ENCODE assay signal across 14 mouse cellular contexts in genomic region chrX:159509847-159510715, GRCm38 (mm10). TPM values are rescaled to one million over a fixed set of nuclear protein-coding genes. Genes with fewer than 3 reads are reported as not detected.
DNase-seq lines count a peak whose midpoint lies in the region; ATAC-seq and TF ChIP-seq lines count a peak whose summit lies in the region.
"Had no signal": no experiment of that assay in that cellular context is flagged by ENCODE, and none has a peak within 500 bp of the region (broad histone marks: within the 10 kb centered on the region; RNA-seq: fewer than 3 reads in every experiment).

No protein-coding gene starts in this region.

- peak overlapping the region; percentile 10 for H3K4me2 ChIP-seq in liver, embryonic 11.5 days
- peak overlapping the region; percentile 24 for H3K4me2 ChIP-seq in myocyte (ENCODE audit: low read depth)
- no peak overlapping the region for H3K4me2 ChIP-seq in midbrain, embryonic 14.5 days (ENCODE audit: low read length)
- H3K4me2 ChIP-seq: hindbrain, embryonic 14.5 days; midbrain, embryonic 11.5 days had no signal

- no peak for ATAC-seq in liver, embryonic 11.5 days (replicated peaks; ENCODE audit: low FRiP score)
- ATAC-seq in midbrain, embryonic 14.5 days (ENCODE audit: low FRiP score, low TSS enrichment), result no peak
- ATAC-seq: lung, postnatal 0 days had no signal

- TF ChIP-seq POLR2A in testis, adult 2 months (IDR thresholded peaks at IDR 0.05; ENCODE audit: control insufficient read depth, low read depth, low read length), result no peak
- 0 out of 4 replicates have a peak, but pooled peaks of 1 of the 2 experiments have one; percentile 22 for TF ChIP-seq POLR2A in MEL (IDR thresholded peaks at IDR 0.05; ENCODE audit: control insufficient read depth in 1 of 2, insufficient read depth in 1 of 2, low read depth in 1 of 2, low read length in 2 of 2, poor library complexity in 1 of 2)
- no peak for TF ChIP-seq POLR2A in myocyte (IDR thresholded peaks at IDR 0.05; ENCODE audit: insufficient read length, low read depth)

- H3ac ChIP-seq in myocyte (ENCODE audit: control insufficient read depth, insufficient read length), result no peak overlapping the region

- H3K79me2 ChIP-seq in MEL (ENCODE audit: control insufficient read depth, insufficient read depth, low read length, poor library complexity), result peaks cover 16% of the 10 kb centered on the region
- H3K79me2 ChIP-seq in myocyte (ENCODE audit: control insufficient read depth, insufficient read depth), result no peaks in the 10 kb centered on the region

- H3K9me3 ChIP-seq in MEL (replicated peaks; ENCODE audit: insufficient read depth, low read length), result no peaks in the 10 kb centered on the region
- no peaks in the 10 kb centered on the region for H3K9me3 ChIP-seq in liver, embryonic 11.5 days (ENCODE audit: control insufficient read depth, low read length)
- no peaks in the 10 kb centered on the region for H3K9me3 ChIP-seq in midbrain, embryonic 14.5 days (ENCODE audit: control insufficient read depth, low read length)

- H3K9ac ChIP-seq in MEL (ENCODE audit: control insufficient read depth, low read depth, low read length, poor library complexity, severe bottlenecking), result peak overlapping the region; percentile 98
- H3K9ac ChIP-seq in liver, embryonic 11.5 days (ENCODE audit: low read depth, low read length), result no peak overlapping the region
- H3K9ac ChIP-seq in midbrain, embryonic 14.5 days (replicated peaks; ENCODE audit: low read length), result no peak overlapping the region
- H3K9ac ChIP-seq: hindbrain, embryonic 14.5 days had no signal

- H3K4me3 ChIP-seq in testis, adult 2 months (ENCODE audit: control insufficient read depth, low read depth, low read length), result peak overlapping the region; percentile 27; the same call in 1 of the 2 replicates
- H3K4me3 ChIP-seq in MEL (ENCODE audit: control insufficient read depth in 1 of 2, insufficient read depth in 1 of 2, low read depth in 2 of 2, low read length in 2 of 2), result peak overlapping the region; percentile 57 to 75
- peak overlapping the region; percentile 20; the same call in 1 of the 2 replicates for H3K4me3 ChIP-seq in liver, embryonic 11.5 days (ENCODE audit: low read depth, low read length)
- no peak overlapping the region for H3K4me3 ChIP-seq in myocyte
- no peak overlapping the region for H3K4me3 ChIP-seq in midbrain, embryonic 14.5 days (replicated peaks; ENCODE audit: low read depth, low read length)

- TF ChIP-seq CTCF in testis, adult 2 months (IDR thresholded peaks at IDR 0.05; ENCODE audit: control insufficient read depth, insufficient read depth, insufficient replicate concordance, low read depth, low read length), result no peak
- peak in 2 of 3 experiments; percentile 6 to 25; a peak in 2 of 6 replicates for TF ChIP-seq CTCF in MEL (IDR thresholded peaks at IDR 0.05 in 2 of 3, conservative IDR thresholded peaks at IDR 0.05 in 1 of 3; ENCODE audit: control insufficient read depth in 1 of 3, insufficient read depth in 1 of 3, low read depth in 2 of 3, low read length in 3 of 3, poor library complexity in 1 of 3, severe bottlenecking in 1 of 3)

- TF ChIP-seq RAD21 in MEL (IDR thresholded peaks at IDR 0.05; ENCODE audit: low read depth, low read length), result no peak

- no peaks in the 10 kb centered on the region for H3K36me3 ChIP-seq in testis, adult 2 months (ENCODE audit: control insufficient read depth, insufficient read depth, low read length)
- H3K36me3 ChIP-seq in MEL (ENCODE audit: control insufficient read depth in 1 of 2, insufficient read depth in 2 of 2, low read length in 2 of 2) (peaks cover 0 to 7% of the 10 kb centered on the region in 2 experiments; a peak in 2 of 4 replicates), myocyte (ENCODE audit: control insufficient read depth, insufficient read depth) (no peaks in the 10 kb centered on the region)
- no peaks in the 10 kb centered on the region for H3K36me3 ChIP-seq in liver, embryonic 11.5 days (ENCODE audit: control insufficient read depth, insufficient read depth, low read length)
- no peaks in the 10 kb centered on the region for H3K36me3 ChIP-seq in midbrain, embryonic 14.5 days (ENCODE audit: control insufficient read depth, insufficient read depth, low read length)

- no peaks in the 10 kb centered on the region for H3K27me3 ChIP-seq in testis, adult 2 months (ENCODE audit: control insufficient read depth, insufficient read depth, low read length)
- H3K27me3 ChIP-seq in MEL (ENCODE audit: control insufficient read depth in 1 of 2, insufficient read depth in 2 of 2, low read length in 2 of 2) (no peaks in the 10 kb centered on the region), myocyte (ENCODE audit: control insufficient read depth, insufficient read depth, insufficient read length) (no peaks in the 10 kb centered on the region)
- no peaks in the 10 kb centered on the region for H3K27me3 ChIP-seq in liver, embryonic 11.5 days (replicated peaks; ENCODE audit: control insufficient read depth, insufficient read depth, low read length)
- H3K27me3 ChIP-seq in midbrain, embryonic 14.5 days (ENCODE audit: control insufficient read depth, insufficient read depth, low read length), result no peaks in the 10 kb centered on the region

- 73% methylated on average over 19 of the region's 19 CpGs for WGBS in liver, embryonic 11.5 days
- 81% methylated on average over 19 of the region's 19 CpGs for WGBS in midbrain, embryonic 14.5 days

- TF ChIP-seq EP300 in MEL (IDR thresholded peaks at IDR 0.05; ENCODE audit: low read depth in 1 of 2, low read length in 2 of 2), result 0 out of 4 replicates have a peak, but pooled peaks of 1 of the 2 experiments have one; percentile 4

- no peak overlapping the region for H3K27ac ChIP-seq in testis, adult 2 months (ENCODE audit: control insufficient read depth, insufficient read depth, low read depth, low read length)
- peak overlapping the region; percentile 99 for H3K27ac ChIP-seq in MEL (ENCODE audit: control insufficient read depth, low read depth, low read length)
- H3K27ac ChIP-seq in liver, embryonic 11.5 days (ENCODE audit: low read depth, low read length), result no peak overlapping the region
- no peak overlapping the region for H3K27ac ChIP-seq in midbrain, embryonic 14.5 days (replicated peaks; ENCODE audit: low read depth, low read length)
- H3K27ac ChIP-seq: hindbrain, embryonic 14.5 days had no signal

- DNase-seq in testis, postnatal 14 days (ENCODE audit: low spot score), result no peak
- DNase-seq in MEL (ENCODE audit: low read depth, low spot score), result peak; percentile 80
- no peak for DNase-seq in liver, embryonic 11.5 days (ENCODE audit: low spot score)
- no peak for DNase-seq in midbrain, embryonic 14.5 days
- no peak for DNase-seq in natural killer cell, adult 2 months (ENCODE audit: low spot score in 2 of 2)
- DNase-seq in testis, postnatal 10 days (ENCODE audit: low spot score), result no peak
- DNase-seq: cerebellum, adult 9-11 months; heart, adult 11 months; kidney, adult 2 months had no signal

- H3K4me1 ChIP-seq in testis, adult 2 months (ENCODE audit: control insufficient read depth, insufficient read depth, low read length), result no peaks in the 10 kb centered on the region
- H3K4me1 ChIP-seq in MEL (ENCODE audit: control insufficient read depth in 1 of 2, insufficient read depth in 2 of 2, low read length in 2 of 2), result peaks cover 2 to 14% of the 10 kb centered on the region in 2 experiments; a peak in 3 of 4 replicates
- H3K4me1 ChIP-seq in liver, embryonic 11.5 days (replicated peaks; ENCODE audit: control insufficient read depth, insufficient read depth, low read length), result no peaks in the 10 kb centered on the region
- no peaks in the 10 kb centered on the region for H3K4me1 ChIP-seq in midbrain, embryonic 14.5 days (ENCODE audit: control insufficient read depth, insufficient read depth, low read length)

TF ChIP-seq in MEL, 35 proteins besides CTCF, POLR2A, EP300 and RAD21 (continues in another document):
- TF ChIP-seq ZNF384 (IDR thresholded peaks at IDR 0.05; ENCODE audit: low read depth, low read length) (peak; percentile 85), TBP (IDR thresholded peaks at IDR 0.05; ENCODE audit: low read depth, low read length) (peak; percentile 41; the same call in 1 of the 2 replicates), E2F4 (IDR thresholded peaks at IDR 0.05; ENCODE audit: borderline replicate concordance, low read depth, low read length) (0 out of 2 replicates have a peak, but pooled peaks have one; percentile 21), GABPA (IDR thresholded peaks at IDR 0.05; ENCODE audit: low read depth, low read length) (no peak), GATA1 (IDR thresholded peaks at IDR 0.05; ENCODE audit: low read depth, low read length) (no peak), NELFE (IDR thresholded peaks at IDR 0.05; ENCODE audit: low read depth, low read length) (peak; percentile 28; the same call in 1 of the 2 replicates), BHLHE40 (IDR thresholded peaks at IDR 0.05; ENCODE audit: borderline replicate concordance, low read depth, low read length) (no peak), CHD2 (IDR thresholded peaks at IDR 0.05; ENCODE audit: low read length) (no peak), MAX (IDR thresholded peaks at IDR 0.05; ENCODE audit: low read length) (peak; percentile 56)

TF ChIP-seq in myocyte, 11 proteins besides CTCF, POLR2A, EP300 and RAD21:
- TF ChIP-seq E2F4 (IDR thresholded peaks at IDR 0.05; ENCODE audit: insufficient read depth), result no peak
- TF ChIP-seq MYOD1 (IDR thresholded peaks at IDR 0.05; ENCODE audit: control insufficient read depth in 1 of 3, insufficient read length in 2 of 3, low read depth in 2 of 3), result no peak
- no peak for TF ChIP-seq SRF (IDR thresholded peaks at IDR 0.05; ENCODE audit: control insufficient read depth, insufficient read length, low read depth)
- TF ChIP-seq TCF3 (IDR thresholded peaks at IDR 0.05; ENCODE audit: insufficient read length, low read depth), result no peak
- TF ChIP-seq MAX (IDR thresholded peaks at IDR 0.05; ENCODE audit: low read depth), result no peak
- TF ChIP-seq CEBPB (IDR thresholded peaks at IDR 0.05; ENCODE audit: insufficient read depth, poor library complexity, severe bottlenecking), result no peak
- no peak for TF ChIP-seq MYOG (IDR thresholded peaks at IDR 0.05; ENCODE audit: control insufficient read depth in 1 of 3, insufficient read depth in 1 of 3, insufficient read length in 2 of 3, low read depth in 2 of 3)
- TF ChIP-seq POLR2AphosphoS2 (IDR thresholded peaks at IDR 0.05; ENCODE audit: insufficient read length, low read depth), result no peak

RNA-seq across cellular contexts. Expression of gene Bclaf3, which starts 16.4 kb away (rescaled TPM):
- 1.2 and 1.8 TPM in 2 replicates for polyA plus RNA-seq in testis, adult 2 months (2012; rRNA removed)
- total RNA-seq in MEL (2012; rRNA removed), result 12.8 and 13.0 TPM in 2 replicates
- polyA plus RNA-seq in MEL (2012; ENCODE audit: insufficient read depth in 1 of 2, insufficient read length in 2 of 2, low read depth in 1 of 2, low replicate concordance in 2 of 2, missing spikeins in 1 of 2), result 10 to 100 TPM in 1 of 2 experiments, not detected in 1; 23.7 TPM
- polyA plus RNA-seq in liver, embryonic 11.5 days (2014; fragmentation: Nextera tagmentation; extraction: Ambion mirVana), result 14.3 and 15.9 TPM in 2 replicates
- polyA plus RNA-seq in myocyte (2012; fragmentation: generic; extraction: Trizol), result 2.6 TPM
- 28.3 and 29.1 TPM in 2 replicates for polyA plus RNA-seq in midbrain, embryonic 14.5 days (2014; fragmentation: Nextera tagmentation; extraction: Ambion mirVana)

Comparison
In these comparisons a context has a peak if more than half of its experiments do, and no peak if none do; other contexts are left out.
1. H3K4me3 ChIP-seq: peak in testis, adult 2 months (single experiment), MEL (2 of 2) and liver, embryonic 11.5 days (single experiment); none in myocyte (single experiment) and midbrain, embryonic 14.5 days (single experiment).